Mouse (Mus musculus): ENCODE measurements around the gene Fstl4. TPM values are rescaled to one million over a fixed set of nuclear protein-coding genes. Genes with fewer than 3 reads are reported as not detected.
"Not testable (repeated sequence)": the region's sequence is repeated elsewhere in the genome, so short reads cannot be mapped to it uniquely, and the experiment has no call there.

Fstl4 gene
- total RNA-seq, 2 experiments from 2014 or later, result not detected

GRCm38 (mm10) chr11:53068479-53069065 is 304.1 kb downstream of the Fstl4 start:
- ATAC-seq (replicated peaks; ENCODE audit: low FRiP score, poor library complexity, severe bottlenecking), result no peak

GRCm38 (mm10) chr11:53069751-53070150 is 305.3 kb downstream of the Fstl4 start:
- ATAC-seq (replicated peaks; ENCODE audit: low FRiP score, poor library complexity, severe bottlenecking), result no peak

GRCm38 (mm10) chr11:53071602-53072001 is 307.2 kb downstream of the Fstl4 start:
- ATAC-seq (replicated peaks; ENCODE audit: low FRiP score, poor library complexity, severe bottlenecking), result no peak

- ATAC-seq (replicated peaks; ENCODE audit: low FRiP score, poor library complexity, severe bottlenecking), result no peak
Measured at GRCm38 (mm10) chr11:53077641-53078040, 313.2 kb downstream of the Fstl4 start.

- no peak for ATAC-seq (replicated peaks; ENCODE audit: low FRiP score, poor library complexity, severe bottlenecking)
Measured at GRCm38 (mm10) chr11:53078419-53079334, 314.2 kb downstream of the Fstl4 start.

- ATAC-seq (replicated peaks; ENCODE audit: low FRiP score, poor library complexity, severe bottlenecking), result no peak
Measured at GRCm38 (mm10) chr11:53081310-53081709, 316.9 kb downstream of the Fstl4 start.

- ATAC-seq (replicated peaks; ENCODE audit: low FRiP score, poor library complexity, severe bottlenecking), result no peak
Measured at GRCm38 (mm10) chr11:53085367-53085766, 320.9 kb downstream of the Fstl4 start.

GRCm38 (mm10) chr11:53085858-53086565 is 321.6 kb downstream of the Fstl4 start:
- no peak for ATAC-seq (replicated peaks; ENCODE audit: low FRiP score, poor library complexity, severe bottlenecking)

GRCm38 (mm10) chr11:53087896-53088295 is 323.5 kb downstream of the Fstl4 start:
- not testable (repeated sequence) for ATAC-seq (replicated peaks; ENCODE audit: low FRiP score, poor library complexity, severe bottlenecking)

GRCm38 (mm10) chr11:53091596-53091995 is 327.2 kb downstream of the Fstl4 start:
- no peak for ATAC-seq (replicated peaks; ENCODE audit: low FRiP score, poor library complexity, severe bottlenecking)

- ATAC-seq (replicated peaks; ENCODE audit: low FRiP score, poor library complexity, severe bottlenecking), result no peak
Measured at GRCm38 (mm10) chr11:53096871-53097270, 332.4 kb downstream of the Fstl4 start.

- ATAC-seq (replicated peaks; ENCODE audit: low FRiP score, poor library complexity, severe bottlenecking), result no peak
Measured at GRCm38 (mm10) chr11:53097331-53097730, 332.9 kb downstream of the Fstl4 start.

GRCm38 (mm10) chr11:53097870-53098269 is 333.4 kb downstream of the Fstl4 start:
- no peak for ATAC-seq (replicated peaks; ENCODE audit: low FRiP score, poor library complexity, severe bottlenecking)

GRCm38 (mm10) chr11:53098780-53099198 is 334.4 kb downstream of the Fstl4 start:
- no peak for ATAC-seq (replicated peaks; ENCODE audit: low FRiP score, poor library complexity, severe bottlenecking)

GRCm38 (mm10) chr11:53099322-53099721 is 334.9 kb downstream of the Fstl4 start:
- no peak for ATAC-seq (replicated peaks; ENCODE audit: low FRiP score, poor library complexity, severe bottlenecking)

- ATAC-seq (replicated peaks; ENCODE audit: low FRiP score, poor library complexity, severe bottlenecking), result no peak
Measured at GRCm38 (mm10) chr11:53101732-53102131, 337.3 kb downstream of the Fstl4 start.

GRCm38 (mm10) chr11:53103601-53104325 is 339.3 kb downstream of the Fstl4 start:
- ATAC-seq (replicated peaks; ENCODE audit: low FRiP score, poor library complexity, severe bottlenecking), result no peak

GRCm38 (mm10) chr11:53107706-53108105 is 343.3 kb downstream of the Fstl4 start:
- ATAC-seq (replicated peaks; ENCODE audit: low FRiP score, poor library complexity, severe bottlenecking), result no peak

GRCm38 (mm10) chr11:53108798-53109197 is 344.4 kb downstream of the Fstl4 start:
- ATAC-seq (replicated peaks; ENCODE audit: low FRiP score, poor library complexity, severe bottlenecking), result no peak

All from erythroid progenitor cell, adult 5-6 weeks (primary cell).